27 mouse cellular contexts compared by ENCODE assay signal in the genomic region with DNA sequence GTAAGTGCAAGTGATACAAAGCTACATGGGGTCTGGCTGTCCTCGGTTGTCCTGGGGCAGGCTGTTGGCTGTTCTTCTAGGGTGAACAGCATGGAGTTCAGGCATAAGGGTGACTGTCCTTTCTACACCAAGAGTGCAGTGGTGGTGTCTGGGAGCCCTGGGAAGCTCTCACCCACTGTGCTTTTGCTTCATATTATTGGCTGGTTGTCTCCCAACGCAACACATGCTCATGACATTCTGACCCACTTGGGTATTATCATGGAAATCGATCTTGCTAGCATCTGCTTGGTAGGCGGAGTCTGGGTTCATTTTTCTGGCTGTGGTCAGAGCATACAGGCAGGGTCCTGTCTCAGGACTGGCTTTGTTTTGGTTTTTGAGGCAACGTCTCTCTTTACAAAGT.
DNase-seq lines count a peak whose midpoint lies in the region; ATAC-seq and TF ChIP-seq lines count a peak whose summit lies in the region.
"Had no signal": no experiment of that assay in that cellular context is flagged by ENCODE, and none has a peak within 500 bp of the region (broad histone marks: within the 10 kb centered on the region; RNA-seq: fewer than 3 reads in every experiment).

No protein-coding gene starts in this region.

- WGBS in lung, embryonic 15.5 days: 81% methylated on average over 5 of the region's 5 CpGs
- 76% methylated on average over 5 of the region's 5 CpGs for WGBS in lung, adult 2 months
- WGBS in stomach, embryonic 16.5 days: 79% methylated on average over 5 of the region's 5 CpGs
- WGBS in stomach, postnatal 0 days: 80% methylated on average over 5 of the region's 5 CpGs

- TF ChIP-seq POLR2A in lung, adult 2 months (IDR thresholded peaks at IDR 0.05; ENCODE audit: borderline replicate concordance, extremely low read depth, low read depth, low read length): no peak

- peaks cover 48% of the 10 kb centered on the region for H3K4me1 ChIP-seq in lung, embryonic 15.5 days
- H3K4me1 ChIP-seq in lung, adult 2 months (ENCODE audit: control insufficient read depth, insufficient read depth, low read length): no peaks in the 10 kb centered on the region
- peaks cover 8% of the 10 kb centered on the region; the same call in 1 of the 2 replicates for H3K4me1 ChIP-seq in stomach, embryonic 16.5 days (ENCODE audit: control insufficient read depth, insufficient read depth, low read length)
- H3K4me1 ChIP-seq in stomach, postnatal 0 days (replicated peaks; ENCODE audit: control insufficient read depth, insufficient read depth): no peaks in the 10 kb centered on the region
- H3K4me1 ChIP-seq: forebrain, embryonic 10.5 days; stomach, embryonic 15.5 days had no signal

- ATAC-seq in lung, embryonic 15.5 days (ENCODE audit: borderline replicate concordance, extremely low read depth, low FRiP score, low TSS enrichment): no peak
- ATAC-seq in stomach, embryonic 16.5 days (ENCODE audit: insufficient read depth, low FRiP score): no peak
- no peak for ATAC-seq in stomach, postnatal 0 days (ENCODE audit: low FRiP score, low TSS enrichment)
- ATAC-seq: CD4-positive, CD25-positive, alpha-beta regulatory T cell, adult 4 months; forebrain, postnatal 0 days; midbrain, embryonic 13.5 days had no signal

- no peak overlapping the region for H3K4me3 ChIP-seq in lung, embryonic 15.5 days
- H3K4me3 ChIP-seq in lung, adult 2 months (replicated peaks; ENCODE audit: extremely low read depth, low read depth, low read length): no peak overlapping the region
- no peak overlapping the region for H3K4me3 ChIP-seq in stomach, embryonic 16.5 days (replicated peaks; ENCODE audit: low read length)
- no peak overlapping the region for H3K4me3 ChIP-seq in stomach, postnatal 0 days (ENCODE audit: low read depth, low read length)
- H3K4me3 ChIP-seq: embryonic facial prominence, embryonic 13.5 days; forebrain, embryonic 10.5 days; heart, adult 2 months; heart, embryonic 12.5 days; hindbrain, embryonic 15.5 days; kidney, embryonic 15.5 days; limb, embryonic 12.5 days; megakaryocyte, embryonic 14.5 days; midbrain, embryonic 13.5 days; stomach, embryonic 15.5 days had no signal

- H3K27ac ChIP-seq in lung, embryonic 15.5 days: peak overlapping the region; percentile 86
- H3K27ac ChIP-seq in stomach, embryonic 16.5 days (ENCODE audit: low read length): peak overlapping the region; percentile 43
- no peak overlapping the region for H3K27ac ChIP-seq in stomach, postnatal 0 days (replicated peaks)
- H3K27ac ChIP-seq: embryonic facial prominence, embryonic 13.5 days; forebrain, embryonic 10.5 days; heart, adult 2 months; hindbrain, embryonic 15.5 days; kidney, embryonic 15.5 days; limb, embryonic 12.5 days; liver, embryonic 14.5 days; midbrain, embryonic 13.5 days; stomach, embryonic 15.5 days had no signal

- H3K4me2 ChIP-seq in lung, embryonic 15.5 days: no peak overlapping the region
- no peak overlapping the region for H3K4me2 ChIP-seq in stomach, embryonic 16.5 days (ENCODE audit: low read depth, low read length)
- no peak overlapping the region for H3K4me2 ChIP-seq in stomach, postnatal 0 days (replicated peaks; ENCODE audit: low read depth)
- H3K4me2 ChIP-seq: embryonic facial prominence, embryonic 13.5 days; heart, embryonic 12.5 days; hindbrain, embryonic 15.5 days; kidney, embryonic 15.5 days; limb, embryonic 12.5 days; midbrain, embryonic 13.5 days; stomach, embryonic 15.5 days had no signal

- TF ChIP-seq CTCF in lung, adult 2 months (IDR thresholded peaks at IDR 0.05; ENCODE audit: insufficient read depth, low read length): no peak
- no peak for TF ChIP-seq CTCF in stomach, postnatal 0 days (IDR thresholded peaks at IDR 0.05; ENCODE audit: low read depth)

- H3K9me3 ChIP-seq in lung, embryonic 15.5 days: no peaks in the 10 kb centered on the region
- no peaks in the 10 kb centered on the region for H3K9me3 ChIP-seq in stomach, embryonic 16.5 days (replicated peaks; ENCODE audit: control insufficient read depth, low read length)
- H3K9me3 ChIP-seq in stomach, postnatal 0 days (ENCODE audit: control insufficient read depth, low read length): no peaks in the 10 kb centered on the region
- H3K9me3 ChIP-seq: embryonic facial prominence, embryonic 13.5 days; forebrain, embryonic 10.5 days; heart, embryonic 12.5 days; hindbrain, embryonic 15.5 days; kidney, embryonic 15.5 days; limb, embryonic 12.5 days; megakaryocyte, embryonic 14.5 days; midbrain, embryonic 13.5 days; stomach, embryonic 15.5 days had no signal

- no peaks in the 10 kb centered on the region for H3K27me3 ChIP-seq in lung, embryonic 15.5 days
- no peaks in the 10 kb centered on the region for H3K27me3 ChIP-seq in stomach, embryonic 16.5 days (ENCODE audit: control insufficient read depth, insufficient read depth, low read length)
- H3K27me3 ChIP-seq in stomach, postnatal 0 days (ENCODE audit: control insufficient read depth, insufficient read depth, low read length): no peaks in the 10 kb centered on the region
- H3K27me3 ChIP-seq: embryonic facial prominence, embryonic 13.5 days; heart, embryonic 12.5 days; hindbrain, embryonic 15.5 days; kidney, embryonic 15.5 days; limb, embryonic 12.5 days; megakaryocyte, embryonic 14.5 days; midbrain, embryonic 13.5 days; stomach, embryonic 15.5 days had no signal

- H3K9ac ChIP-seq in lung, embryonic 15.5 days: no peak overlapping the region
- no peak overlapping the region for H3K9ac ChIP-seq in stomach, embryonic 16.5 days (ENCODE audit: low read length)
- H3K9ac ChIP-seq in stomach, postnatal 0 days (ENCODE audit: low read length): no peak overlapping the region
- H3K9ac ChIP-seq: embryonic facial prominence, embryonic 13.5 days; forebrain, postnatal 0 days; heart, embryonic 12.5 days; hindbrain, embryonic 15.5 days; kidney, embryonic 15.5 days; limb, embryonic 12.5 days; liver, embryonic 14.5 days; midbrain, embryonic 13.5 days; stomach, embryonic 15.5 days had no signal

- peak; percentile 88 for DNase-seq in heart, adult 11 months
- no peak for DNase-seq in heart, postnatal 14 days
- no peak for DNase-seq in lung, adult 2 months
- no peak for DNase-seq in stomach, postnatal 0 days (ENCODE audit: low spot score)
- no peak for DNase-seq in left cerebral cortex, postnatal 14 days (ENCODE audit: low spot score in 2 of 2)
- DNase-seq: adrenal gland, postnatal 25 days; cerebellum, adult 11-12 months; cerebellum, adult 9-11 months; forebrain, postnatal 0 days; gastrocnemius, postnatal 10 days; kidney, adult 18-20 months; right cerebral cortex, postnatal 25 days; thymus, postnatal 4 days had no signal

- H3K36me3 ChIP-seq in lung, embryonic 15.5 days: no peaks in the 10 kb centered on the region; the same call in 1 of the 2 replicates
- H3K36me3 ChIP-seq in stomach, embryonic 16.5 days (ENCODE audit: control insufficient read depth, insufficient read depth, low read length): no peaks in the 10 kb centered on the region
- H3K36me3 ChIP-seq in stomach, postnatal 0 days (ENCODE audit: control insufficient read depth, insufficient read depth, low read length): no peaks in the 10 kb centered on the region
- H3K36me3 ChIP-seq: forebrain, embryonic 10.5 days; heart, embryonic 12.5 days; hindbrain, embryonic 15.5 days; limb, embryonic 12.5 days; midbrain, embryonic 13.5 days; stomach, embryonic 15.5 days had no signal

- no peak for TF ChIP-seq EP300 in stomach, postnatal 0 days (optimal IDR thresholded peaks at IDR 0.05)

- intact Hi-C loops in heart, postnatal 14 days (cut with DNase I): no loop called here
- intact Hi-C loops in left cerebral cortex, postnatal 14 days (cut with DNase I): no loop called here
